Mouse (Mus musculus) cerebellum, adult 2 months (tissue): ENCODE results near the gene Gsta3.

ENCODE experiments used
- CTCF ChIP-seq: fragments of 200-500 bp; IDR thresholded peaks from 2 replicates; pipeline ENCODE4 v1.5.1; 2011; ENCODE audit warnings: low read depth, mild to moderate bottlenecking, control low read depth, low read length, moderate library complexity, borderline replicate concordance; ENCODE audit not compliant: insufficient read depth
- POLR2A ChIP-seq: fragments of 200-500 bp; IDR thresholded peaks from 2 replicates; pipeline ENCODE4 v1.6.1; 2011; ENCODE audit warnings: low read length, control low read depth, borderline replicate concordance; ENCODE audit not compliant: insufficient read depth

DNA sequence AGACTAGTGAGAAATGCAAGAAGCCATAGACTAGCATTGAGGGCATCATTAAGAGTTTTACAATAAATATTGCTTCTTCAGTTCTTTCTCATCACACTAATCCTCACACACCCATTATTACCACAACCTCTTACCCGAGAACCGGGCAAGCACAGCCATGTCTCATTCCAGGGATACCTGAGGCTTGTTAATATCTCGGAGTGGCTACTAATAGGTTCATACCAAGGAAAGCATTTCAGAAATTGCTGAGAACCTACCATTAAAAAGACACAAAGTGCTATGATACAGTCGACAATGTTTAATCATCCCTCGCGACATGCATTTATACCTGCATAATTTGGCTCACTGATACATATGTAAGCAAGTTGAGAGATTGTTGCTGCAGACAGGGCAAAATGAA is 5.0 kb upstream of the Gsta3 start:
- TF ChIP-seq CTCF (no peak), POLR2A (no peak)
